Mouse (Mus musculus) megakaryocyte-erythroid progenitor cell, adult 5-6 weeks (primary cell): ENCODE data around the gene Shisa7. TPM values are rescaled to one million over a fixed set of nuclear protein-coding genes. Genes with fewer than 3 reads are reported as not detected.

Source experiments
- ATAC-seq: replicated peaks from 2 replicates; pipeline ENCODE4 v1.8.0; 2016; ENCODE audit warnings: mild to moderate bottlenecking, inconsistent platforms; ENCODE audit not compliant: severe bottlenecking, poor library complexity, low FRiP score, low TSS enrichment
- total RNA-seq, 2 experiments: library from RNA; stranded (forward) in 1 of 2; stranded (reverse) in 1 of 2; fragments of 200-1000, 215-1000 nt in 1 of 2; fragments of >200 nt in 1 of 2; fragmentation: Nextera tagmentation in 1 of 2; gene quantifications; 2 replicates each; pipeline ENCODE4 v1.2.3; 2014 to 2017

The Shisa7 gene
- total RNA-seq, 2 experiments from 2014 or later: 0.31 TPM; not detected in 1

GRCm38 (mm10) chr7:4776131-4776530 is 68.4 kb downstream of the Shisa7 start:
- no peak for ATAC-seq

Other genes with a start within 250 kb of the Shisa7 start
Only the 30 nearest of the 33 such genes appear.
- gene Tmem86b, start 213.3 kb downstream of the Shisa7 start, total RNA-seq (2014; fragmentation: Nextera tagmentation): 17.6 and 19.4 TPM in 2 replicates
- 7.7 and 15.6 TPM in 2 replicates for gene Tmem86b, start 213.3 kb downstream of the Shisa7 start, total RNA-seq (2017)
- gene Ppp6r1, start 185.7 kb downstream of the Shisa7 start, total RNA-seq (2014; fragmentation: Nextera tagmentation): 81.4 and 118 TPM in 2 replicates
- 82.5 and 90.9 TPM in 2 replicates for gene Ppp6r1, start 185.7 kb downstream of the Shisa7 start, total RNA-seq (2017)
- gene Hspbp1, start 159.6 kb downstream of the Shisa7 start, total RNA-seq (2014; fragmentation: Nextera tagmentation): 69.0 and 77.0 TPM in 2 replicates
- gene Hspbp1, start 159.6 kb downstream of the Shisa7 start, total RNA-seq (2017): 44.9 and 47.4 TPM in 2 replicates
- not detected in 2 replicates for gene Brsk1, start 154.1 kb downstream of the Shisa7 start, total RNA-seq (2014; fragmentation: Nextera tagmentation)
- not detected in 2 replicates for gene Brsk1, start 154.1 kb downstream of the Shisa7 start, total RNA-seq (2017)
- gene Tmem150b, start 119.4 kb downstream of the Shisa7 start, total RNA-seq (2014; fragmentation: Nextera tagmentation): not detected in 2 replicates
- 0.33 and 1.1 TPM in 2 replicates for gene Tmem150b, start 119.4 kb downstream of the Shisa7 start, total RNA-seq (2017)
- 75.8 and 96.3 TPM in 2 replicates for gene Kmt5c, start 104.6 kb downstream of the Shisa7 start, total RNA-seq (2014; fragmentation: Nextera tagmentation)
- 25.6 and 52.4 TPM in 2 replicates for gene Kmt5c, start 104.6 kb downstream of the Shisa7 start, total RNA-seq (2017)
- gene Cox6b2, start 91.6 kb downstream of the Shisa7 start, total RNA-seq (2014; fragmentation: Nextera tagmentation): 279 and 377 TPM in 2 replicates
- 151 and 283 TPM in 2 replicates for gene Cox6b2, start 91.6 kb downstream of the Shisa7 start, total RNA-seq (2017)
- not detected in 2 replicates for gene Fam71e2, start 73.4 kb downstream of the Shisa7 start, total RNA-seq (2014; fragmentation: Nextera tagmentation)
- not detected in 2 replicates for gene Fam71e2, start 73.4 kb downstream of the Shisa7 start, total RNA-seq (2017)
- not detected in 2 replicates for gene Il11, start 61.8 kb downstream of the Shisa7 start, total RNA-seq (2014; fragmentation: Nextera tagmentation)
- 0.15 TPM in 1 of 2 replicates, not detected in the other for gene Il11, start 61.8 kb downstream of the Shisa7 start, total RNA-seq (2017)
- gene Tmem190, start 61.8 kb downstream of the Shisa7 start, total RNA-seq (2014; fragmentation: Nextera tagmentation): not detected in 2 replicates
- gene Tmem190, start 61.8 kb downstream of the Shisa7 start, total RNA-seq (2017): not detected in 2 replicates
- gene Tmem238, start 55.0 kb downstream of the Shisa7 start, total RNA-seq (2014; fragmentation: Nextera tagmentation): 15.1 and 17.8 TPM in 2 replicates
- 21.3 and 26.1 TPM in 2 replicates for gene Tmem238, start 55.0 kb downstream of the Shisa7 start, total RNA-seq (2017)
- 3,204 and 3,219 TPM in 2 replicates for gene Rpl28, start 51.8 kb downstream of the Shisa7 start, total RNA-seq (2014; fragmentation: Nextera tagmentation)
- 676 and 1,069 TPM in 2 replicates for gene Rpl28, start 51.8 kb downstream of the Shisa7 start, total RNA-seq (2017)
- 291 and 381 TPM in 2 replicates for gene Ube2s, start 32.1 kb downstream of the Shisa7 start, total RNA-seq (2014; fragmentation: Nextera tagmentation)
- 146 and 204 TPM in 2 replicates for gene Ube2s, start 32.1 kb downstream of the Shisa7 start, total RNA-seq (2017)
- 1.8 and 12.5 TPM in 2 replicates for gene Isoc2b, start 25.6 kb upstream of the Shisa7 start, total RNA-seq (2014; fragmentation: Nextera tagmentation)
- gene Isoc2b, start 25.6 kb upstream of the Shisa7 start, total RNA-seq (2017): 13.3 and 86.2 TPM in 2 replicates
- 7.9 and 9.6 TPM in 2 replicates for gene Isoc2a, start 32.5 kb upstream of the Shisa7 start, total RNA-seq (2014; fragmentation: Nextera tagmentation)
- 7.4 and 13.2 TPM in 2 replicates for gene Isoc2a, start 32.5 kb upstream of the Shisa7 start, total RNA-seq (2017)
- gene Gm36210, start 61.8 kb upstream of the Shisa7 start, total RNA-seq (2014; fragmentation: Nextera tagmentation): not detected in 2 replicates
- not detected in 2 replicates for gene Gm36210, start 61.8 kb upstream of the Shisa7 start, total RNA-seq (2017)
- 8.2 and 11.6 TPM in 2 replicates for gene Zfp628, start 70.5 kb upstream of the Shisa7 start, total RNA-seq (2014; fragmentation: Nextera tagmentation)
- gene Zfp628, start 70.5 kb upstream of the Shisa7 start, total RNA-seq (2017): 1.1 and 1.2 TPM in 2 replicates
- gene Nat14, start 77.3 kb upstream of the Shisa7 start, total RNA-seq (2014; fragmentation: Nextera tagmentation): 6.6 TPM in 1 of 2 replicates, not detected in the other
- 0.23 and 1.9 TPM in 2 replicates for gene Nat14, start 77.3 kb upstream of the Shisa7 start, total RNA-seq (2017)
- gene Ssc5d, start 81.1 kb upstream of the Shisa7 start, total RNA-seq (2014; fragmentation: Nextera tagmentation): not detected in 2 replicates
- gene Ssc5d, start 81.1 kb upstream of the Shisa7 start, total RNA-seq (2017): not detected in 2 replicates
- 0.69 TPM in 1 of 2 replicates, not detected in the other for gene Sbk2, start 119.7 kb upstream of the Shisa7 start, total RNA-seq (2014; fragmentation: Nextera tagmentation)
- not detected in 2 replicates for gene Sbk2, start 119.7 kb upstream of the Shisa7 start, total RNA-seq (2017)
- not detected in 2 replicates for gene Sbk3, start 126.5 kb upstream of the Shisa7 start, total RNA-seq (2014; fragmentation: Nextera tagmentation)
- not detected in 2 replicates for gene Sbk3, start 126.5 kb upstream of the Shisa7 start, total RNA-seq (2017)
- gene Zfp579, start 151.5 kb upstream of the Shisa7 start, total RNA-seq (2014; fragmentation: Nextera tagmentation): 12.0 and 32.5 TPM in 2 replicates
- 0.76 and 2.2 TPM in 2 replicates for gene Zfp579, start 151.5 kb upstream of the Shisa7 start, total RNA-seq (2017)
- gene Zfp524, start 169.7 kb upstream of the Shisa7 start, total RNA-seq (2014; fragmentation: Nextera tagmentation): 16.6 and 19.9 TPM in 2 replicates
- gene Zfp524, start 169.7 kb upstream of the Shisa7 start, total RNA-seq (2017): 3.0 and 9.3 TPM in 2 replicates
- 34.8 and 35.7 TPM in 2 replicates for gene Fiz1, start 170.0 kb upstream of the Shisa7 start, total RNA-seq (2014; fragmentation: Nextera tagmentation)
- gene Fiz1, start 170.0 kb upstream of the Shisa7 start, total RNA-seq (2017): 19.8 and 32.7 TPM in 2 replicates
- 2.6 TPM in 1 of 2 replicates, not detected in the other for gene Gm44973, start 170.8 kb upstream of the Shisa7 start, total RNA-seq (2014; fragmentation: Nextera tagmentation)
- not detected in 2 replicates for gene Gm44973, start 170.8 kb upstream of the Shisa7 start, total RNA-seq (2017)
- gene Zfp865, start 175.7 kb upstream of the Shisa7 start, total RNA-seq (2014; fragmentation: Nextera tagmentation): 22.7 and 24.4 TPM in 2 replicates
- 7.8 and 9.8 TPM in 2 replicates for gene Zfp865, start 175.7 kb upstream of the Shisa7 start, total RNA-seq (2017)
- gene Ccdc106, start 175.9 kb upstream of the Shisa7 start, total RNA-seq (2014; fragmentation: Nextera tagmentation): not detected in 2 replicates
- gene Ccdc106, start 175.9 kb upstream of the Shisa7 start, total RNA-seq (2017): 0.42 and 0.56 TPM in 2 replicates
- 1.3 and 2.0 TPM in 2 replicates for gene 4632433K11Rik, start 189.4 kb upstream of the Shisa7 start, total RNA-seq (2014; fragmentation: Nextera tagmentation)
- 0.23 TPM in 1 of 2 replicates, not detected in the other for gene 4632433K11Rik, start 189.4 kb upstream of the Shisa7 start, total RNA-seq (2017)
- gene Zfp784, start 193.8 kb upstream of the Shisa7 start, total RNA-seq (2014; fragmentation: Nextera tagmentation): 1.0 and 1.9 TPM in 2 replicates
- gene Zfp784, start 193.8 kb upstream of the Shisa7 start, total RNA-seq (2017): 0.09 and 2.9 TPM in 2 replicates
- gene Zfp580, start 206.8 kb upstream of the Shisa7 start, total RNA-seq (2014; fragmentation: Nextera tagmentation): 1.3 and 2.1 TPM in 2 replicates
- not detected in 2 replicates for gene Zfp580, start 206.8 kb upstream of the Shisa7 start, total RNA-seq (2017)